Mouse (Mus musculus): ENCODE results near the gene Map4k4.

DNA sequence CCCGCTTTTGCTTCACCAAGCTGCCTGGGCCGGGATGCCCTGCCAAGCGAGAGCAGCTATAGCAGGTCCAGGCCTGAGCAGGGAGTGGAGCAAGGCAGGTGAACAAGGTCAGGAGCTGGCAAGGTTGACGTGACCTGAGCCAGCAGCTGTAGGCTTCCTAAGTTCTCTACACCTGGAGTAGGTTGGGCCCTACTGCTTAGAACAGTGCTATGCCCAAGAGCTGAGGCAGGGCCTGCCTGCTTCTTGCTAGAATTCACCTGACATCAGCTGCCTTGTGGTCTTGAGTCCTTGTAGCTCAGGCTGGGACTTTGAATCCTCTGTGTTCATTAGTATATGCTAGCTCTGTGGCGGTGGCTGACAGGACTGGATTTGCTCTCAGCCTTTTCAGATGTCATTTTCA, 173.1 kb downstream of the Map4k4 start, which contains the start of gene Il1r2:
- no peak for TF ChIP-seq CTCF (IDR thresholded peaks at IDR 0.05; ENCODE audit: borderline replicate concordance, insufficient read depth, low read depth, low read length)
- no peak for TF ChIP-seq POLR2A (IDR thresholded peaks at IDR 0.05; ENCODE audit: borderline replicate concordance, insufficient read depth, low read length)
